Mouse (Mus musculus) embryo, embryonic 11 days (tissue): ENCODE measurements around the gene 2810004N23Rik.

Experiments
- DNase-seq: peaks from one replicate; pipeline ENCODE4 v3.0.0-alpha.2; 2015

The 2810004N23Rik gene

DNA sequence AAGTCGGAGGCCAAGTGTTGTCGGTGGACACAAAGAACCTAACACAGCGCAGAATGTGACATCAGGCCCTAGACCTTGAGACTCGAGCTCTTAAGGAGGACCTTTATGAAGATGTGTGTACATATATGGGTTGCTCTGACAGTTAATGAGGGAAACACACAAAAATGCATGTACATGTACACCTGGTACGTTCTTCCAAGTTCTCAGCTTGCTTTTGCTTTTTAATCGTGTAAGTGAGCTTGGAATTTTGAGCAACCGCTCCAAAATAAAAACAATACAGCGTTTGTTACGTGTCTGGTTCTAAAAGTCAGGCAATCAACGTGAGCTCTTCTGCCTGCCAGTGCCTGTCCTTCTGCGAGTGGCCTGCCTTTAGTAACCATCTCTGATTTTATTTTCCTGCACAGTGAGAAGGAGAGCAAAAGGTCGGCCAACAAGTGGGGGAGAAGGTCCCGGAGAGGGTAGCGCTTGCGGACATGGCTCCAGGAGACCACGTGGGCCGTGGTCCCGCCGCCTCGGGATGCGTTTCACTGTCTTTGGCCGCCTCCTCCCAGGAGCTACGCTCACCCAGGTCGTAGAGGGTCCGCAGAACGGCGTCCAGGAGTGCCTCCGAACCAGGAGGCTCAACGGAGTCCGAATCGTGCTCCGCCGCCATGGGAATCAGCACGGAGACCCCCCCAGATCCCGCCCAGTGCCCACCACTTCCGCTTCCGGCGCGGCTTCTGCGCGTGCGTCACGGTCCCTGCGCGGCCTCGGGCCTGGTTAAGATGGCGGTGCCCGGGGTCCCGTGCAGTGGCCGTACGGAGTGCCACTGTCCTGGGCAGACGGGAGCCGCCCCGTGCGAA lies at the start of gene 2810004N23Rik, which contains the start of gene Gnpat:
TSS of gene 2810004N23Rik (minus strand) at position 800 of the 842 bp plus-strand sequence.
TSS of gene Gnpat (plus strand) at position 713 of the 842 bp plus-strand sequence.
- peak; percentile 96 for DNase-seq

GRCm38 (mm10) chr8:124911938-124912872 lies 49.3 kb upstream of the 2810004N23Rik start:
- no peak for DNase-seq

DNA sequence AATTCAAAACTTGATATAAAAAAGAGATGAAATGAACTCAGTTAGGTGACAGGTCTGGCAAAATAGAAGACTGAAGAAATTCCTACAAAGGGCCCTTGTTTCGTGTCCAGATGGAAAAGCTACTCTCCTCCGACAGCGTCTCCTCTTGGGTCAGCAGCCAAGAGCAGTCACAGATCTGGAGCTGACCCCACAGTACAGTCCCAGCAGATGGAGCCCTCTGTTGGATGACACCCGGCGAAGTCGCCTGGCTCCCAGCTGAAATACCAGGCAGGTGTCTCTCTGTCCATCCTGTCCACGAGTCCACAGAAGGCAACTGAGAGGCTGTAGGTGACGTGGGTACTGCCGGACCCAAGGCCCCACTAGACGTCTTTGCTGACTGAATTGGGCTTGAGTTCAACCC lies 47.4 kb upstream of the 2810004N23Rik start:
- no peak for DNase-seq

DNA sequence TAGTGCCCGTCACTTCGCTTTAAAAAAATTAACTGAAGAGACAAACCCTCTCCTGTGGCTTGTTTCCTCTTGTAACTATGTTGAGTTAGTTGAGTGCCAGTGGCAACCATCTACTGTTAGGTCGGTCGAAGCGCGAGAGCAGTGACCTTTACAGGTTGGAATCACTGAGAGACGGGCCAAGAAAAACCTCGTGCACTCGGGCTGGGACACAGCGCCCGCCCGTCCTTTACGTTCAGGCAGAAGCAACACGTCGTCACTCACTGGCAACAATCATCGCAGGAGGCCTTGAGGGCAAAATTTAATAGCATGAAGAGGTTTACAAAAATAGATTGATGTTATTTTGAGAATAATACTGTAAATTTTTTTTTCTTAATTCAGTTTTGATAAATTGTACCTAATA lies 47.0 kb upstream of the 2810004N23Rik start:
- DNase-seq, result no peak

DNA sequence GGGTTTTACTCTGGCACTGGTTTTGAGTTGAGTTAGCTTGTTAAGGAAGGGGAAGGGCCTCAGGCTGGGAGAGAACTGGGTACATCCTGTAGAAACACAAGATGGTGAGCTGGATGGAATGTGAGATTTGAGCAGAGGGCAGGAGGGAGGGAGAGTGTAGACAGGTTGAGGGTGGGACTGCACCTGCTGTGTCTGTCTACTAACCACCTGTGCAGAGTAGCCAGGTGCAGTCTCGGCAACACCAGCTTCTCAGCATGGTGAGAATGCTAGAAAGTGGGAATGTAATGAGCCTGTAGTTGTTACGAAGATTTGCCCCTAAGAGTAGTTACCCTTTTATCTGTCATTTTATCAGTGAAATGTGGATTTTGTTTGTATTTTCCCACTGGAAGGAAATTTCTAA lies 42.6 kb upstream of the 2810004N23Rik start:
- DNase-seq, result no peak

DNA sequence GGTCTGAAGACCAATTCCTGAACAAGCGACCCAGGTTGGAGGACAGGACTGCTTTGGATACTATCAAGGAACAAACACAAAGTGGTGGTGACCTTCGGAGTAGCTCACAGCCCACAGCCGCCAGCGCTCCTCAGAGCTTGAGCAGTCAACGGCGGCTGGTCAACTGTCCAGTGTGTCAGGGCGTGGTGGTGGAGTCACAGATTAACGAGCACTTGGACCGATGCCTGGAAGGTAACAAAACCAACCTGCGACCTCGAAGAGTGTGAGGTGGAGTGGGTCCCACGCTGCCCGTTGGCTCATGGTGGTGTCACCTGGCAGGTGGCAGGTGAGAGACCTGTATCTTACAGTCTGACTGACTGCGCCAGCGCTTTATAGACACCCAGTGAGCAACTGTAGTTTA lies 40.3 kb upstream of the 2810004N23Rik start:
- DNase-seq, result no peak

- no peak for DNase-seq
Measured at GRCm38 (mm10) chr8:124898251-124898905, 35.5 kb upstream of the 2810004N23Rik start.

GRCm38 (mm10) chr8:124897386-124898250 lies 34.7 kb upstream of the 2810004N23Rik start, which contains the start of the genes Exoc8 and Sprtn:
TSS of gene Exoc8 (minus strand) at chr8:124897705.
TSS of gene Sprtn (plus strand) at chr8:124897886.
- DNase-seq, result peak; percentile 97

GRCm38 (mm10) chr8:124896632-124897385 lies 33.9 kb upstream of the 2810004N23Rik start:
- DNase-seq, result peak; percentile 81

DNA sequence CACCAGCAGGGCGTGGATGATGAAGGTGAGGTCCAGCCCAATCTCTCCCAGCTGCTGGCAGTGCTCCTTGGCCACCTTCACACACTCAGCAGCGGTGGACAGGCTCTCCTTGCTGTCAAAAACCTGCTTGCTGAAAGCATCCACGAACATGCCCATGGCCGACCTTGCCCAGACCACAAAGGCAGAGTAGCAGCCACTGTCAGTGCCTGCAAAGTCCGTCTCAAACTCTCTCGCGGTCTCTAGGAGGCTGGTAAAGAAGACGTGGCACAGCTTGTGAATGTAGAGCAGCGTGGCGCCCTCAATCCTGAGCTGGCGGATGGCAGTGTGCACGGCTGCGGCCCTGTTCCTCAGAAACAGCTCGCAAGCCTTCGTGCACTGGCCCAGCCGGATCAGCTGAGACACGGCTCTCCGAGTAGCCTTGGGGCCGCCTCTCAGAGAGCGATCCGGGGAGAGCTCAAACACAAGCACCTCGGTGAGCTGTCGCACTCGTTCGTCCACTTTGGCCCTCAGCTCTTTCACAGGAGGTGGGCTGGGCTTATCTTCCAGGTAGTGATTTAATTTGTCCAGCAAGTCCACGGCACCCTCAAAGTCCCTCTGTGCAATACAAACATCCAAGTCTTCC lies 33.2 kb upstream of the 2810004N23Rik start:
- no peak for DNase-seq

GRCm38 (mm10) chr8:124892596-124892995 lies 29.7 kb upstream of the 2810004N23Rik start:
- DNase-seq, result peak; percentile 13

- DNase-seq, result no peak
Measured at GRCm38 (mm10) chr8:124888385-124888784, 25.5 kb upstream of the 2810004N23Rik start.

- no peak for DNase-seq
Measured at GRCm38 (mm10) chr8:124878946-124879526, 16.1 kb upstream of the 2810004N23Rik start.

DNA sequence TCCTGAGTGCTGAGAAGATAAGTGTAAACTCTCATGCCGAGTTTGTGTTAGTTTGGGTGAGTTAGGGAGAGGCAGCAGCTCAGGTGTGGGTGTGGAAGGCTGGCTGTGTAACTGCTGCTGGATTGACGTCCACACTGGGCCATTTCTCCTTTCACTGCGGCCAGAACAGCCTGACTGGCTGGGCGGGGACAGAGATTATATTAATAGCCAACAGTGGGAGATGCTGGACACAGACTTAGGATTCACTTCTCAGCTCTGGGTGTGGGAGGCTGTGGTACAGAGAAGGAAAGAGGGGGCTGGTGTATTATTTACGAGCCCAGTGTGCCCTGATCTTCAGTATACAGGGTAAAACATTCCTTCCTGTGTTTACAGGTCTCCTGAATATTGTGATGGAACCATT lies 15.2 kb upstream of the 2810004N23Rik start:
- no peak for DNase-seq

DNA sequence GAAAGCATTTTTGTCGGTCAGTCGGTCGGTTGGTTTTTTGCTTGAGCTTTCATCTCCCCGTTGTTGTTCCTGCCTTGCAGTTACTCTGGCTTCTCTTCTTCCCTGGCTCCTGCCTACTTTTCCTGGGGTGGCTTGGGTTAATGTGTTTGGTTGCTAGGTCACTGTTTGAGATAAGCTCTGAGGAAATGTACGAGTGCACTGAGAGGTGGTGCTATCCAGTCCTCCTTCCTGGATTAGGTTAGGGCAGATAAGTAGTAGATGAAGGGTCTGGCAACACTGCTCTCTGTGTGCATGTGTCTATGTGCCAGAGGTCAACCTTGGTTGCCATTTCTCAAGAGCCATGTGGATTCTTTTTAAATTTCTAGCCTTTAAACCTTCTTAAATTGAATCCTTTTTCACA lies 9.8 kb upstream of the 2810004N23Rik start:
- no peak for DNase-seq

DNA sequence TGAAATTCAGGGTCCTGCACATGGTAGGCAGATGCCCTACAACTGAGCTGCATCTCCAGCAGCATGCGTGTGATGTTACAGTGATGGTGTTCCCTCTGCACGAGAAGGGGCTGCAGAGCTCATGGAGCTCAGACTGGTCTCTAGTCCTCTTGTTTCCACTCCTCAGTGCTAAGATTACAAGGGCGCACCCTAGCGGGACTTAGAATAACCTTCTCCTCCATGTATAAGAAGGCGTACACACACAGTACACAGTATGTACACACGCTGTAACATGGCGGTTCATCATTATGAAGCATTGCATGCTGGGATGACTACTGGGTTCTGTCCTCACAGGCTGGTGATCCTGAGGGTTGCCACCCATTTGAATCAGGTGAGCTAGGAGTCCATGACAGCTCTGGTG lies 9.2 kb upstream of the 2810004N23Rik start:
- DNase-seq, result no peak

DNA sequence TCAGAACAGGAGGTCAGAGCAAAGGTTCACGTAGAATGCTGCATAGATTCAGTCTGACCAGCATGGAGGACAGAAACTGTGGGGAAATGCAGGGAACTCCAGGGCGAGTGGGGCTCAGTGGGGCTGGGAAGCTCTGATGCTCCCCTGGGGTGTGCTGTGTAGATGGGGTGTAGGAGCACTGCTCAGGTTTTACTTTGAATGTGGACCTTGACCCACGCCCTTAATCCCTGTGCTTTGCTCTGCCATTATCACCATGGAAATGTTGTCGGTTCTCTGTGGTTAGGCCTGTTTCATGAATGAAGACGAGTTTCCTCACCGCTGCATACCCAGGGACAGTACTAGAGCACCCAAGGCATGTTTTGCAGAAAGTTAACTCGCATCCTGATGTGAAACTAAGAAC lies 8.6 kb upstream of the 2810004N23Rik start:
- DNase-seq, result no peak

- DNase-seq, result no peak
Measured at GRCm38 (mm10) chr8:124869708-124870107, 6.8 kb upstream of the 2810004N23Rik start.

DNA sequence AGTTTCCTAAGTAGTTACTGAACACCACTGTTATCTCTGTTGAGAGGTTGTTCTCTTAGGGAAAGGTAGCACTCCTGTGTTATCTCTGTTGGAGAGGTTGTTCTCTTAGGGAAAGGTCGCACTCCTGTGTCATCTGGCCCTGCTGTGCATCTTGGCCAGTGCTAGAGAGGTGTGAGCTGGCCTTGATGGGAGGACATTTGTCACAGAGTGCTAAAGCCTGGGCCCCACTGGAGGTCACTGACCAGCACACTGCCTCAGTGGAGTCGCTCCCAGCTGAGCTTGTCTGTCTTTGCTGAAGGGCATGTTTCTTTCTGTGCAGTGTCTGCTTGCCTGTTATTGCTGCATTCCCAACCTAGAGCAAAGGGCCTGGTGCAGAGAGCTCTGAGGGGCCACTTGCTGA lies 4.2 kb upstream of the 2810004N23Rik start:
- DNase-seq, result no peak

- no peak for DNase-seq
Measured at GRCm38 (mm10) chr8:124866669-124867068, 3.7 kb upstream of the 2810004N23Rik start.
